Mouse (Mus musculus): ENCODE results near the gene Dnaaf2. TPM values are rescaled to one million over a fixed set of nuclear protein-coding genes. Genes with fewer than 3 reads are reported as not detected.
A peak's percentile ranks its signal among the peaks of the same experiment; 100 is the strongest.

Dnaaf2 gene
- polyA plus RNA-seq, 1 experiment from 2014 or later, result 7.4 TPM

- peak; percentile 99 for ATAC-seq (replicated peaks; ENCODE audit: low FRiP score, low read depth)
- under 1% methylated on average over 84 of the region's 84 CpGs for WGBS
Measured at GRCm38 (mm10) chr12:69183583-69184308, 14.5 kb downstream of the Dnaaf2 start, which contains the start of the genes Rpl36al and Mgat2. TSS of gene Rpl36al (minus strand) at chr12:69184083. TSS of gene Mgat2 (plus strand) at chr12:69184157.

GRCm38 (mm10) chr12:69181800-69182199 is 16.4 kb downstream of the Dnaaf2 start:
- Histone ChIP-seq H3K9me3 (replicated peaks; ENCODE audit: low read length) (no peaks in the 10 kb centered on the region), H3K4me2 (ENCODE audit: low read length) (no peak overlapping the region), H3K4me3 (replicated peaks; ENCODE audit: low read depth, low read length) (no peak overlapping the region), H3K27ac (no peak overlapping the region), H3K9ac (ENCODE audit: low read depth, low read length) (no peak overlapping the region), H3K36me3 (ENCODE audit: insufficient read depth, low read length) (0 out of 2 replicates have a peak, but pooled peaks cover 4% of the 10 kb centered on the region), H3K27me3 (ENCODE audit: insufficient read depth, low read length) (no peaks in the 10 kb centered on the region), H3K4me1 (replicated peaks; ENCODE audit: insufficient read depth, low read length) (peaks cover 11% of the 10 kb centered on the region; the same call in 1 of the 2 replicates)
- WGBS, result 88% methylated on average over 4 of the region's 4 CpGs
- no peak for TF ChIP-seq CTCF (IDR thresholded peaks at IDR 0.05; ENCODE audit: low read depth)
- ATAC-seq (replicated peaks; ENCODE audit: low FRiP score, low read depth), result no peak
- DNase-seq (ENCODE audit: low spot score), result no peak

More at GRCm38 (mm10) chr12:69183583-69184308, 14.5 kb downstream of the Dnaaf2 start, which contains the start of the genes Rpl36al and Mgat2:
- Histone ChIP-seq H3K27ac (peak within 1 kb of the TSS; percentile 90), H3K4me2 (ENCODE audit: low read length) (peak within 1 kb of the TSS; percentile 99), H3K9me3 (replicated peaks; ENCODE audit: low read length) (no peaks in the 10 kb centered on the region), H3K4me3 (replicated peaks; ENCODE audit: low read depth, low read length) (peak within 1 kb of the TSS; percentile 96), H3K9ac (ENCODE audit: low read depth, low read length) (peak within 1 kb of the TSS; percentile 79), H3K27me3 (ENCODE audit: insufficient read depth, low read length) (no peaks in the 10 kb centered on the region), H3K4me1 (replicated peaks; ENCODE audit: insufficient read depth, low read length) (peaks cover 11% of the 10 kb centered on the region; the same call in 1 of the 2 replicates), H3K36me3 (ENCODE audit: insufficient read depth, low read length) (0 out of 2 replicates have a peak, but pooled peaks cover 4% of the 10 kb centered on the region)
- TF ChIP-seq CTCF (IDR thresholded peaks at IDR 0.05; ENCODE audit: low read depth), result no peak
- DNase-seq (ENCODE audit: low spot score), result peak; percentile 99

- WGBS, result 69% methylated on average over 12 of the region's 12 CpGs
- no peak for ATAC-seq (replicated peaks; ENCODE audit: low FRiP score, low read depth)
- Histone ChIP-seq H3K36me3 (ENCODE audit: insufficient read depth, low read length) (0 out of 2 replicates have a peak, but pooled peaks cover 8% of the 10 kb centered on the region), H3K4me3 (replicated peaks; ENCODE audit: low read depth, low read length) (no peak overlapping the region), H3K9me3 (replicated peaks; ENCODE audit: low read length) (no peaks in the 10 kb centered on the region), H3K27ac (no peak overlapping the region), H3K4me1 (replicated peaks; ENCODE audit: insufficient read depth, low read length) (no peaks in the 10 kb centered on the region), H3K27me3 (ENCODE audit: insufficient read depth, low read length) (no peaks in the 10 kb centered on the region), H3K4me2 (ENCODE audit: low read length) (no peak overlapping the region), H3K9ac (ENCODE audit: low read depth, low read length) (no peak overlapping the region)
- no peak for DNase-seq (ENCODE audit: low spot score)
- TF ChIP-seq CTCF (IDR thresholded peaks at IDR 0.05; ENCODE audit: low read depth), result no peak
Measured at GRCm38 (mm10) chr12:69179371-69179770, 18.9 kb downstream of the Dnaaf2 start.

- 89% methylated on average over 3 of the region's 3 CpGs for WGBS
- Histone ChIP-seq H3K4me2 (ENCODE audit: low read length) (no peak overlapping the region), H3K9ac (ENCODE audit: low read depth, low read length) (no peak overlapping the region), H3K4me1 (replicated peaks; ENCODE audit: insufficient read depth, low read length) (no peaks in the 10 kb centered on the region), H3K4me3 (replicated peaks; ENCODE audit: low read depth, low read length) (no peak overlapping the region), H3K36me3 (ENCODE audit: insufficient read depth, low read length) (0 out of 2 replicates have a peak, but pooled peaks cover 8% of the 10 kb centered on the region), H3K27ac (no peak overlapping the region), H3K9me3 (replicated peaks; ENCODE audit: low read length) (no peaks in the 10 kb centered on the region), H3K27me3 (ENCODE audit: insufficient read depth, low read length) (no peaks in the 10 kb centered on the region)
- no peak for TF ChIP-seq CTCF (IDR thresholded peaks at IDR 0.05; ENCODE audit: low read depth)
- DNase-seq (ENCODE audit: low spot score) (no peak), ATAC-seq (replicated peaks; ENCODE audit: low FRiP score, low read depth) (no peak)
Measured at GRCm38 (mm10) chr12:69177526-69177925, 20.7 kb downstream of the Dnaaf2 start.

GRCm38 (mm10) chr12:69175975-69176374 is 22.3 kb downstream of the Dnaaf2 start:
- Histone ChIP-seq H3K4me2 (ENCODE audit: low read length) (no peak overlapping the region), H3K4me3 (replicated peaks; ENCODE audit: low read depth, low read length) (no peak overlapping the region), H3K9ac (ENCODE audit: low read depth, low read length) (no peak overlapping the region), H3K4me1 (replicated peaks; ENCODE audit: insufficient read depth, low read length) (no peaks in the 10 kb centered on the region), H3K36me3 (ENCODE audit: insufficient read depth, low read length) (0 out of 2 replicates have a peak, but pooled peaks cover 4% of the 10 kb centered on the region), H3K27me3 (ENCODE audit: insufficient read depth, low read length) (no peaks in the 10 kb centered on the region), H3K9me3 (replicated peaks; ENCODE audit: low read length) (no peaks in the 10 kb centered on the region), H3K27ac (no peak overlapping the region)
- DNase-seq (ENCODE audit: low spot score) (no peak), ATAC-seq (replicated peaks; ENCODE audit: low FRiP score, low read depth) (no peak)
- 92% methylated on average over 3 of the region's 3 CpGs for WGBS
- TF ChIP-seq CTCF (IDR thresholded peaks at IDR 0.05; ENCODE audit: low read depth), result no peak

- no peak overlapping the region for H3K27ac ChIP-seq
- no peaks in the 10 kb centered on the region for H3K27me3 ChIP-seq (ENCODE audit: insufficient read depth, low read length)
- DNase-seq (ENCODE audit: low spot score) (no peak), ATAC-seq (replicated peaks; ENCODE audit: low FRiP score, low read depth) (no peak)
- H3K9ac ChIP-seq (ENCODE audit: low read depth, low read length), result no peak overlapping the region
- no peak for TF ChIP-seq CTCF (IDR thresholded peaks at IDR 0.05; ENCODE audit: low read depth)
- 0 out of 2 replicates have a peak, but pooled peaks cover 9% of the 10 kb centered on the region for H3K4me1 ChIP-seq (replicated peaks; ENCODE audit: insufficient read depth, low read length)
- 88% methylated on average over 2 of the region's 2 CpGs for WGBS
- H3K9me3 ChIP-seq (replicated peaks; ENCODE audit: low read length), result no peaks in the 10 kb centered on the region
- no peak overlapping the region for H3K4me2 ChIP-seq (ENCODE audit: low read length)
- no peak overlapping the region for H3K4me3 ChIP-seq (replicated peaks; ENCODE audit: low read depth, low read length)
- 0 out of 2 replicates have a peak, but pooled peaks cover 4% of the 10 kb centered on the region for H3K36me3 ChIP-seq (ENCODE audit: insufficient read depth, low read length)
Measured at GRCm38 (mm10) chr12:69171307-69171706, 26.9 kb downstream of the Dnaaf2 start.
